Mouse (Mus musculus) heart, embryonic 14.5 days (tissue): ENCODE measurements around the gene Arf4. TPM values are rescaled to one million over a fixed set of nuclear protein-coding genes. Genes with fewer than 3 reads are reported as not detected.

Experiments used
- ATAC-seq: fragments of 200-750 bp; cut with Nextera tagmentation; 2 replicates; pipeline ENCODE4 v1.8.0; 2017; ENCODE audit warnings: low read depth, moderate TSS enrichment; ENCODE audit not compliant: insufficient number of reproducible peaks, insufficient read depth, low FRiP score
- H3K27ac ChIP-seq, 2 experiments: fragments of 200-500 bp in 1 of 2; fragments of 300-500 bp in 1 of 2; sonication (generic) in 1 of 2; replicated peaks in 1 of 2; 2 replicates each; pipeline ENCODE4 v1.5.1; 2012 to 2014; ENCODE audit warnings: low read depth in 2 of 2, low read length in 2 of 2, control low read depth in 1 of 2, mild to moderate bottlenecking in 1 of 2, mixed read lengths in 1 of 2; ENCODE audit not compliant: control insufficient read depth in 1 of 2, insufficient read depth in 1 of 2
- H3K27me3 ChIP-seq: fragments of 300-500 bp; sonication (generic); 2 replicates; pipeline ENCODE4 v1.6.1; 2014; ENCODE audit warnings: mild to moderate bottlenecking, low read length, control low read depth; ENCODE audit not compliant: control insufficient read depth, insufficient read depth
- H3K36me3 ChIP-seq: fragments of 300-500 bp; sonication (generic); 2 replicates; pipeline ENCODE4 v1.6.1; 2014; ENCODE audit warnings: mild to moderate bottlenecking, control low read depth, low read length, mixed read lengths; ENCODE audit not compliant: control insufficient read depth, insufficient read depth
- H3K4me1 ChIP-seq, 2 experiments: fragments of 200-500 bp in 1 of 2; fragments of 300-500 bp in 1 of 2; sonication (generic) in 1 of 2; 2 replicates each; pipeline ENCODE4 v1.6.1; 2012 to 2014; ENCODE audit warnings: low read length in 2 of 2, control low read depth in 1 of 2, mixed read lengths in 1 of 2; ENCODE audit not compliant: control insufficient read depth in 2 of 2, insufficient read depth in 2 of 2
- H3K4me2 ChIP-seq: fragments of 300-500 bp; sonication (generic); 2 replicates; pipeline ENCODE4 v1.6.1; 2014; ENCODE audit warnings: mild to moderate bottlenecking, low read length
- H3K4me3 ChIP-seq, 2 experiments: fragments of 200-500 bp in 1 of 2; fragments of 300-500 bp in 1 of 2; sonication (generic) in 1 of 2; 2 replicates each; pipeline ENCODE4 v1.5.1; 2012 to 2014; ENCODE audit warnings: low read length in 2 of 2, mild to moderate bottlenecking in 2 of 2, control low read depth in 1 of 2, low read depth in 1 of 2, moderate library complexity in 1 of 2; ENCODE audit not compliant: control insufficient read depth in 1 of 2, insufficient read depth in 1 of 2
- H3K9ac ChIP-seq: fragments of 300-500 bp; sonication (generic); 2 replicates; pipeline ENCODE4 v1.6.1; 2014; ENCODE audit warnings: mild to moderate bottlenecking, low read length
- H3K9me3 ChIP-seq: fragments of 300-500 bp; sonication (generic); 2 replicates; pipeline ENCODE4 v1.6.1; 2016; ENCODE audit warnings: low read length, control low read depth; ENCODE audit not compliant: control insufficient read depth
- WGBS: fragments of 180-500 bp; shearing (Covaris S2); extraction: QIAGEN DNeasy Blood & Tissue Kit; methylation state at CpG from one replicate; pipeline ENCODE4 v1.1.7; 2014; 5-methylcytosine and 5-hydroxymethylcytosine counted together
- polyA plus RNA-seq: library from polyadenylated mRNA; unstranded; fragments of >200 nt; fragmentation: Nextera tagmentation; extraction: Ambion mirVana; gene quantifications from 2 replicates; pipeline ENCODE4 v1.2.1, GENCODE M21; 2014

Gene Arf4
- 411 and 444 TPM in 2 replicates for polyA plus RNA-seq

DNA sequence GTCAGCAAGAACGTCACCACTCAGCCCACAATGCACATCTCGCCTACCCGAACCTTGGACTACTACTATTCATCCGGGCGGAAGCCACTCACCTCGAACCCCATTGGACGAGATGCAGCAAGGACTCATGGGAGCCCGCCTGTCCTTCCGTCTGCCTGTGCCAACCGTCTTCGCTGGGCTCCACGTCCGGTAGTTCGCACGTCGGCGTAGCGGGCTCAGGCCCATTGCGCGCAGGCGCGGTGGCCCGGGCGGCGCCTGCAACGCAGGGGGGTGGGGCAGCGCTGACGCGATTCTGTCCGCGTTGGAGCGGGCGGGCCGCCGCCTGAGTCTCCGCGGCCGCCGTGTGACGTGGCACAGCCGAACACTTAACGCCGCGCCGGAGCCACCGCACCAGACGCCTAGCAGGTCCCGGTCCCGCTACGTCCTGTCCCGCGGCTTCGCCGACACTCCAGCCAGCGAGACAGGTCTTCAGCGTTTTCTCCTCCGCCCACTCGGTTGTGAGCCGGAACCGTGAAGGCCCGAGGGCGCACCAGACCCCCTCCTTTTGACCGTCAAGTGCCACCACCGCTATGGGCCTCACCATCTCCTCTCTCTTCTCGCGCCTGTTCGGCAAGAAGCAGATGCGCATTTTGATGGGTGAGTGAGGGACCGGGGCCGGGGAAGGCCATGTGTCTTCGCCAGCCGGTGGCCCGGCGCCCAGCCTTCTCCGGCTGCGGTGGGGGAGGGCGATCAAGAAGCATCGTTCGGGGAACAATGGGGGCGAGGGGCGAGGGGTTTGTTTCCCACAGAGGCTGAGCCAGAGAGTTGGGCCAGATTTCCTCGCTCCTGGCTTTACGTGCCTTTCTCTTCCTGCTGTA is at the start of gene Arf4:
Arf4 (plus strand) TSS at position 224 of the 857 bp plus-strand sequence.
- Histone ChIP-seq H3K27ac (peak within 1 kb of the TSS; percentile 95 to 97), H3K36me3 (peaks cover 3% of the 10 kb centered on the region; the same call in 1 of the 2 replicates), H3K9me3 (no peaks in the 10 kb centered on the region), H3K4me1 (peaks cover 2 to 26% of the 10 kb centered on the region in 2 experiments; a peak in 3 of 4 replicates), H3K9ac (peak within 1 kb of the TSS; percentile 98), H3K4me3 (peak within 1 kb of the TSS; percentile 75 to 97), H3K27me3 (no peaks in the 10 kb centered on the region), H3K4me2 (peak within 1 kb of the TSS; percentile 93)
- peak; percentile 97 for ATAC-seq
- WGBS = under 1% methylated on average over 83 of the region's 83 CpGs

DNA sequence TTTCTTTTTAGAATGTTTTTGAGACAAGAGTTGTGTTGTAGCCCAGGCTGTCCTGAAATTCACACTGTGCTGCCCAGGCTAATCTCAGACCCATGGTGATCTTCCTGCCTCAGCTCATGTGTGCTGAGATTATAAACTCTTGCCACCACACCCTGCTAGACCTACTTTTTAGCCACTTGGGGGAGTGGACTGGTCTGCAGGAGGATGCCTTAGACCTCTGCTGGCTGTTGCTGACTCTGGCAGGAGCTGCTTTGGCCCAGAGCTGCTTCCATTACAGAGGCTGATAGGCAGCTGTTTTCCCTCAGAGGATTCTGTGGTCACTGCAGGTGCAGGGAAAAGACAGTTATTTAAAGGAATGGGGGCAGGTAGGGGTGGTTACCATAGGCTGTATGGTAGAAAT is 46.5 kb upstream of the Arf4 start:
- Histone ChIP-seq H3K27me3 (no peaks in the 10 kb centered on the region), H3K9me3 (no peaks in the 10 kb centered on the region), H3K36me3 (peaks cover 15% of the 10 kb centered on the region), H3K4me1 (peaks cover 0 to 8% of the 10 kb centered on the region in 2 experiments; a peak in 2 of 4 replicates), H3K27ac (no peak overlapping the region), H3K4me2 (no peak overlapping the region), H3K9ac (no peak overlapping the region), H3K4me3 (no peak overlapping the region)
- no peak for ATAC-seq

DNA sequence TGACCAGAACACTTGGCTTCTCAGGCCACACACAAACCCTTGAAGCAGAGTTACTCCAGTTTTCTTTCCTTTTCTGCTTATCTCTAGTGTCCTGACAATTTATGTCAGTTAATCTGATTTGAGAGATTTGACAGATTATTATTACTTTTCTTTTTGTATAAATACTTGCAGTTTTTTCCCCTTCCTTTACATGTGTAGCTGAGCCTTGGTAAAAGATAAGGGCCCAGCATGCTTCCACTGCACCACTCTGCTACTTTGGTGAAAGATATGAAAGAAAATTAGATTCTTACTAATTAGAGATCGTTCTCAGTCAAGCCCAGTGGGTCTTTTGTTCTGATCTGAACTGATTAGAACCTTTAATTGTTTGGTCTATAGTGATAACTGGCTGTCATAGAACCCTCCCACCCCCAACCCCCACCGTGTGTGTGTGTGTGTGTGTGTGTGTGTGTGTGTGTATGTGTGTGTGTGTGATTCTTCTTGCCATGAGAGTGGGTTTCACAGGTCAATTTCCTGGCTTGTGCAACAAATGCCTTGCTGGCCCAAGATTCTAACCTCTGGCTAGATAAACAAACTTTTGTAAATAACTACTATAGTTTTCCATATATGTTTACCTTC is 44.5 kb upstream of the Arf4 start:
- no peak overlapping the region for H3K9ac ChIP-seq
- ATAC-seq = no peak
- H3K4me2 ChIP-seq = no peak overlapping the region
- H3K9me3 ChIP-seq = peaks cover 7% of the 10 kb centered on the region; the same call in 1 of the 2 replicates
- no peaks in the 10 kb centered on the region for H3K27me3 ChIP-seq
- H3K27ac ChIP-seq = no peak overlapping the region
- 57% methylated on average over 2 of the region's 2 CpGs for WGBS
- H3K36me3 ChIP-seq = peaks cover 31% of the 10 kb centered on the region
- H3K4me1 ChIP-seq = no peaks in the 10 kb centered on the region
- no peak overlapping the region for H3K4me3 ChIP-seq

DNA sequence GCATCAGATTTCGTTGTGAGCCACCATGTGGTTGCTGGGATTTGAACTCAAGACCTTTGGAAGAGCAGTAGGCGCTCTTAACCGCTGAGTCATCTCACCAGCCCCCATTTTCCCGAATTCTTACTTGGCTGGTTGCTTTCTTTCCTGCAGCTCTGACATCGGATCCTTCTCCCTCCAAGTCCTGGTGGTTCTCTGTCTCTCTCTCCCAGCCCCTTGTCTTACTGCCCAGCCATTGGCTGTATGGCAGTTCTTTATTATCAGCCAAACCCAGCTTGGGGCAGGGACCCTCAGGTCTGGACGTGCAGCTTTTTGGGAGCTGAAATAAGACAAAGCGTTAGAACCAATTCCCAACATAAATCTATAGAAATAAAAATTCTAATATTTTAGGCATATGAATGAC is 42.7 kb upstream of the Arf4 start:
- H3K4me1 ChIP-seq = no peaks in the 10 kb centered on the region
- no peak for ATAC-seq
- no peak overlapping the region for H3K4me2 ChIP-seq
- H3K4me3 ChIP-seq = no peak overlapping the region
- peaks cover 8% of the 10 kb centered on the region; the same call in 1 of the 2 replicates for H3K9me3 ChIP-seq
- H3K27ac ChIP-seq = no peak overlapping the region
- 90% methylated on average over 7 of the region's 7 CpGs for WGBS
- H3K36me3 ChIP-seq = peaks cover 47% of the 10 kb centered on the region
- H3K9ac ChIP-seq = no peak overlapping the region
- H3K27me3 ChIP-seq = no peaks in the 10 kb centered on the region

DNA sequence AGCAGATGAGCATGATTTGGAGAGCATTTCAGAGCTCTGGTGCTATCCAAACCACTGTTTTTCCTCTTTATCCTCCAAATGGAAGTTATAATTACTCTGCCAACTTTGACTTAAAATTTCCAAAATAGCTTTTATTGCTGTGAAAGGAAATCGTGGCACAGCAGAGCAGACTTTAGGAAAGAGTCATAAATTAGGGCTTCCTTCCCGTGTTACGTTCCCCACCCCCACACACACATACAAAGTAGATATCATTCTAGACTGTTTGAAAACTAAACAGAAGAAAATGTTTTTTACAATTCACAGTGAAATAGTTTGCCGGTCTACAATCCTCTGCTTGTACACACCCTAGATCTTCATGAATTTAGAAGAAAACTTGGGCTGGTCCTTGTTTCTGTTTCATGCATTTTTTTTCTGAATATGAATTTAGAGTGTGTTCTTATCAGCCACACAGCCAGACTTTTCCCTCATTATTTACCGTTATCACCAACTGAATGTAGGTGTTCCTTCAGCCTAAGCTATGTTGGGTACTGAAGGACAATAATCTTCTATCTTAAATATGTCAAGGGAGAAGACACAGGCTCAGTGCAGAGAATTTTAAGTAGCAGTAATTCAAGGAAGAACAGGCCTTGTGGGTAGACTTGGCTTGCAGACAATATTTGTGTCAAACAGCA is 42.0 kb upstream of the Arf4 start:
- Histone ChIP-seq H3K4me2 (no peak overlapping the region), H3K9me3 (peaks cover 8% of the 10 kb centered on the region; the same call in 1 of the 2 replicates), H3K27ac (no peak overlapping the region), H3K9ac (no peak overlapping the region), H3K27me3 (no peaks in the 10 kb centered on the region), H3K4me1 (no peaks in the 10 kb centered on the region), H3K36me3 (peaks cover 53% of the 10 kb centered on the region), H3K4me3 (no peak overlapping the region)
- ATAC-seq = no peak
- 71% methylated on average over 5 of the region's 5 CpGs for WGBS

DNA sequence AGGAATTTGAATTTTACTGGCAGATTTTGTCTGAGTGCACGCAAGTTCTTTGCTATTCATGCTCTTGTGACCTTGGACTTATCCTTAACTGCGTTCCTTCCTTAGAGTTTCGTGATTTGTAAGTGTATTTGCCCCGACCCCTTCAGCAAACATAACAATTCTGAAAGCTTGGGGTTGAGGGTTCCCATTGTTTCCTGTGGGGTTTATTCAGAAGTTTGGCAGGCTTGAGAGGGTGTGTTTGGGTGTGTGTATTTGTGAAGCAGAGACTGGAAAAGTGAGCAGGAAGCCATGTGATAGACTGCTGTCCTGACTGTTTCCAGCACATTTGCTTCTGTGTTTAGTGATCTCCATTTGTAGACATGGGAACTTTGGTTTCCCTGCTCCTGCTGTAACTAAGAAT is 32.5 kb upstream of the Arf4 start:
- no peaks in the 10 kb centered on the region for H3K9me3 ChIP-seq
- ATAC-seq = no peak
- no peak overlapping the region for H3K27ac ChIP-seq
- no peak overlapping the region for H3K4me2 ChIP-seq
- no peak overlapping the region for H3K4me3 ChIP-seq
- H3K9ac ChIP-seq = no peak overlapping the region
- WGBS = 84% methylated on average over 4 of the region's 4 CpGs
- H3K27me3 ChIP-seq = no peaks in the 10 kb centered on the region
- peaks cover 84% of the 10 kb centered on the region for H3K36me3 ChIP-seq
- no peaks in the 10 kb centered on the region for H3K4me1 ChIP-seq

DNA sequence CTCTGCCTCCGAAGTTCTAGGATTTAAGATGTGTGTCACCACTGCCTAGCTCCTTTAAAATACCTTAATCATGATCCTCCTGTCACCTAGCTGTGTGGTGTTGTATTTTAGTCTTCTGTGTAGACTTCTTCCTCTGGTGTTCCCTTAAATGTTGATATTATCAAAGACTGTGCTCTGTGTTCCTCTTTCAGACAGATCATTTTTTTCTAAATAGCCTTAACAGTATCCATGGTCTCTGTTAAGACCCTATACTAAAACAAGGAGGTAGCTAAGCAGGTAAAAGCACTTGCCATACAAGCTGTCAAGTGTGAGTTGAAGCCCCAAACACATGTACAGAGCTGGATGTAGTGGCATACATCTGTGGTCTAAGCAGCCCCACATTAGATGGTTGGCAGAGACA is 28.2 kb upstream of the Arf4 start:
- Histone ChIP-seq H3K9me3 (no peaks in the 10 kb centered on the region), H3K36me3 (peaks cover 94% of the 10 kb centered on the region), H3K27me3 (no peaks in the 10 kb centered on the region), H3K4me3 (no peak overlapping the region), H3K9ac (no peak overlapping the region), H3K4me1 (no peaks in the 10 kb centered on the region), H3K27ac (no peak overlapping the region), H3K4me2 (no peak overlapping the region)
- ATAC-seq = no peak
- 91% methylated on average over 1 of the region's 1 CpGs for WGBS
